Mouse (Mus musculus) hindbrain, embryonic 16.5 days (tissue): Measurements from ENCODE around the gene Tmem185b. TPM values are rescaled to one million over a fixed set of nuclear protein-coding genes. Genes with fewer than 3 reads are reported as not detected.

Experiments used
- ATAC-seq: fragments of 200-750 bp; cut with Nextera tagmentation; 2 replicates; pipeline ENCODE4 v1.8.0; 2017; ENCODE audit warnings: moderate TSS enrichment, moderate library complexity
- H3K27ac ChIP-seq: fragments of 300-500 bp; sonication (generic); 2 replicates; pipeline ENCODE4 v1.5.1; 2014; ENCODE audit warnings: low read depth, mild to moderate bottlenecking, control low read depth, low read length, moderate library complexity
- H3K27me3 ChIP-seq: fragments of 300-500 bp; sonication (generic); replicated peaks from 2 replicates; pipeline ENCODE4 v1.6.1; 2014; ENCODE audit warnings: low read length; ENCODE audit not compliant: control insufficient read depth, insufficient read depth
- H3K36me3 ChIP-seq: fragments of 300-500 bp; sonication (generic); 2 replicates; pipeline ENCODE4 v1.6.1; 2014; ENCODE audit warnings: mild to moderate bottlenecking, low read length, moderate library complexity, mixed read lengths; ENCODE audit not compliant: control insufficient read depth, insufficient read depth
- H3K4me1 ChIP-seq: fragments of 300-500 bp; sonication (generic); 2 replicates; pipeline ENCODE4 v1.6.1; 2014; ENCODE audit warnings: low read depth, low read length; ENCODE audit not compliant: control insufficient read depth, insufficient read depth
- H3K4me2 ChIP-seq: fragments of 300-500 bp; sonication (generic); 2 replicates; pipeline ENCODE4 v1.6.1; 2014; ENCODE audit warnings: mild to moderate bottlenecking, low read length, control low read depth, moderate library complexity
- H3K4me3 ChIP-seq: fragments of 300-500 bp; sonication (generic); 2 replicates; pipeline ENCODE4 v1.5.1; 2014; ENCODE audit warnings: mild to moderate bottlenecking, low read length, control low read depth, moderate library complexity
- H3K9ac ChIP-seq: fragments of 300-500 bp; sonication (generic); 2 replicates; pipeline ENCODE4 v1.6.1; 2014; ENCODE audit warnings: low read depth, mild to moderate bottlenecking, control low read depth, low read length, moderate library complexity
- H3K9me3 ChIP-seq: fragments of 300-500 bp; sonication (generic); 2 replicates; pipeline ENCODE4 v1.6.1; 2014; ENCODE audit warnings: mild to moderate bottlenecking, low read length, moderate library complexity; ENCODE audit not compliant: control insufficient read depth
- WGBS: fragments of 180-500 bp; shearing (Covaris S2); extraction: QIAGEN DNeasy Blood & Tissue Kit; methylation state at CpG from one replicate; pipeline ENCODE4 v1.1.7; 2014; 5-methylcytosine and 5-hydroxymethylcytosine counted together
- polyA plus RNA-seq: library from polyadenylated mRNA; unstranded; fragments of >200 nt; fragmentation: Nextera tagmentation; extraction: Ambion mirVana; gene quantifications from 2 replicates; pipeline ENCODE4 v1.2.1, GENCODE M21; 2015

The Tmem185b gene
- polyA plus RNA-seq, 1 experiment from 2014 or later, result 17.3 TPM

DNA sequence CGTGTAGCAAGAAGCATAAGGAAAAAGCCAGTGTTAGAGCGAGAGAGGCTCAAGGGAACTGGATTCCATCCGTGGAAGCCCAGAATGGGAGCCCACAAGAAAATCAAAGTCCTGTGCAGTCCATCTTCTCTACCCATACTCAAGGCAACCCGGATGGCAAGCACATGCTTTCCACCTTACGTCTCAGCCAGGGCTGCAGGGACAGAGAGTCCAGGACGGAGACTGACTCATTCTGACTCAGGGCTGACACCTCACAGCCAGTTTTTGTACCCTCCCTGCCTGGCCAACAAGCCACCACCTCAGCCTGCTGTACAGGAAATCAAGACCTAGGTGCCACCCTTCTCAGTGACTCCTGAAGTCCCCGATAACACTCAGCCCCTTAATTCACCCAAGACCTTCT lies 16.5 kb upstream of the Tmem185b start:
- Histone ChIP-seq H3K9me3 (no peaks in the 10 kb centered on the region), H3K4me3 (no peak overlapping the region), H3K27ac (no peak overlapping the region), H3K27me3 (no peaks in the 10 kb centered on the region), H3K4me2 (no peak overlapping the region), H3K4me1 (peaks cover 5% of the 10 kb centered on the region), H3K9ac (no peak overlapping the region), H3K36me3 (no peaks in the 10 kb centered on the region)
- 85% methylated on average over 7 of the region's 7 CpGs for WGBS
- ATAC-seq, result no peak

DNA sequence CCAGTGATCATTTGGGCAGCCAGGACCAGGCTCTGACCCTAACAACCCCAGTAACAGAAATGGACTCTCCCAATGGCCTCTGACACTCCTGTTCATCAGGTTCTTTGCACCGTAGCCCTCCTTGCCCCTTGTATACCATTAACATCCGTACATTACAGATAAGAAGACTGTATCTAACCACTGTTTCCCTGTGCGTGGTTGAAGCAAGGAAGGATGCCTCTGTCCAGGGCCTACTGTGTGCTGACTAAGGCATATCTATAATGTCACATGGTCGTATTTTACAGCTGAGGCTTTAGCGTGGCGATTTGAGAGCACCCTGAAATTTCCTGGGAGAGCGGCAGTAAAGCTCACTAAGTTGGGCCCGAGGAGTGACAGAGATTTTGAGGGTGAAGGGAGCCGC lies 15.6 kb upstream of the Tmem185b start:
- H3K27me3 ChIP-seq, result no peaks in the 10 kb centered on the region
- H3K27ac ChIP-seq, result no peak overlapping the region
- WGBS, result 73% methylated on average over 9 of the region's 9 CpGs
- no peaks in the 10 kb centered on the region for H3K9me3 ChIP-seq
- H3K36me3 ChIP-seq, result no peaks in the 10 kb centered on the region
- no peak overlapping the region for H3K4me3 ChIP-seq
- ATAC-seq, result no peak
- no peaks in the 10 kb centered on the region for H3K4me1 ChIP-seq
- H3K9ac ChIP-seq, result no peak overlapping the region
- no peak overlapping the region for H3K4me2 ChIP-seq

DNA sequence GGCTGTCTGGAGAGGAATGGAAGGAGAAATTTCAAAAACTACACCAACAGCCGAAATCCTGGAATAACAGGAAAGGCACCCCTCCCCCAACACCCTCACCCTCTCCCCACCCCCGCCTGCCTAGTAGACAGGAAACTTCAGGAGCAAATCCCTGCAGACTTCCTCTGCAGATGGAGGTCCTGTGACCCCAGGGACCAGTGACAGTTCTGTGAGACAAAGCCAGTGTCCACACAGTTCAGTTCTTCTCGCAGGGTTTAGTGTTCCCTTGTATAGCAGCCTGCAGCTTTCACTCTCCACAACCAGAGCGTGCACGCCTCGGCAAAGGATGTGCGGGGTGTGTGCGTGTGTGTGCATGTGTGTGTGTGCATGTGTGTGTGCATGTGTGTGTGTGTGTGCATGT lies 15.1 kb upstream of the Tmem185b start:
- H3K27ac ChIP-seq, result no peak overlapping the region
- H3K4me2 ChIP-seq, result no peak overlapping the region
- no peaks in the 10 kb centered on the region for H3K27me3 ChIP-seq
- ATAC-seq, result no peak
- 77% methylated on average over 8 of the region's 8 CpGs for WGBS
- no peaks in the 10 kb centered on the region for H3K4me1 ChIP-seq
- no peak overlapping the region for H3K4me3 ChIP-seq
- H3K36me3 ChIP-seq, result no peaks in the 10 kb centered on the region
- no peak overlapping the region for H3K9ac ChIP-seq
- H3K9me3 ChIP-seq, result no peaks in the 10 kb centered on the region

DNA sequence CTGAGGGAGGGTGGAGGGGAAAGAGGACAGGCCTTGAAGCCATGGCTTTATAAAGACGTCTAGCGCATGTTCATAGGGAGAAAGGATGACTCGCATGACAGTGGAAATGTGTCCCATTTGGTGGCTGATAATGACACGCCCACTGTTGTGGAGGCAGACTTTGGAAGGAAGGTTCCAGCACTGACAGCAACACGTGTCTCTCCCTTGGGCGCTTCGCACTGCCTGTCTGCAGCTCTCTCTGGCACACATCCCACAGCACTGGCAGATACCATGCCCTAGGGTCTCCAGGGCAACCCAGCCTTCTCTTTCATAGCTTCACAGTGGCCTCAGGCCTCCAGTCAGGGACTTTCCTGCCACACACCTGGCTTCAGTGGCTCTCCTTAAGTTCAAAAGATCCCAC lies 7.9 kb upstream of the Tmem185b start:
- 69% methylated on average over 7 of the region's 7 CpGs for WGBS
- Histone ChIP-seq H3K4me3 (no peak overlapping the region), H3K4me1 (no peaks in the 10 kb centered on the region), H3K9ac (no peak overlapping the region), H3K27me3 (no peaks in the 10 kb centered on the region), H3K36me3 (no peaks in the 10 kb centered on the region), H3K9me3 (no peaks in the 10 kb centered on the region), H3K4me2 (no peak overlapping the region), H3K27ac (no peak overlapping the region)
- no peak for ATAC-seq

DNA sequence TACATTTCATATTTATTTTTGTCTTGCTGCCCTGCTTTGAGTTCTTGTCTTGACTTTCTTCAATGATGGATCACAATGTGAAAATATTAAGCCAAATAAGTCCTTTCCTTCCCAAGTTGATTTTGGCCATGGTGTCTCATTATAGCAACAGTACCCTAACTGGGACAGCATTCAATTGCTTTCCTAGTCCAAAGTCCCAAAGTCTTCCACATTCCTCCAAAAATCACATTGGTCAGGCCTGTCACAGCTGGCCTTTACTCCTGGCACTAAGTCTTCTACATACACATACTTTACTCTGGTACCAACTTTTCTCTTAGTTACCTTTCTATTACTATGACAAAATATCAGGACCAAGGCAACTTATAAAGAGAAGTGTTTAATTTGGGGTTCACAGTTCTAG lies 7.2 kb upstream of the Tmem185b start:
- no peak for ATAC-seq
- Histone ChIP-seq H3K4me2 (no peak overlapping the region), H3K4me3 (no peak overlapping the region), H3K27ac (no peak overlapping the region), H3K9me3 (no peaks in the 10 kb centered on the region), H3K36me3 (no peaks in the 10 kb centered on the region), H3K4me1 (no peaks in the 10 kb centered on the region), H3K9ac (no peak overlapping the region), H3K27me3 (no peaks in the 10 kb centered on the region)

DNA sequence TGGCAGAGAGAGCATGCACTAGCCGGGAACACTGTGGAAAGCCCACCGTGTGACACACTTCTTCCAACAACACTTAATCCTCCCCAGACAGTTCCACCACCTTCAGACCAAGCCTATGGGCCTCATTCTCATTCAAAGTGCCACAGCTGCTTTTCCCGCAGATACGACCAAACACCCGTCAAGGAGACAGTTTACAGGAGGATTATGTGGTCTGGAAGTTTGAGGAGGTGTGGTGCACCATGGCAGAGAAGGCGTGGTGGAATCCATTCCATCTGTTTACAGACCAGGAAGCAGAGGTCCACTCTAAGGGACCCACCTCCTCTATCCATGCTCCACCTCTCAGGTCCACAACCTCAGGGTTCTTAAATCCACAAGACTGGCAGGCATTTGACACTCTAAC lies 6.7 kb upstream of the Tmem185b start:
- Histone ChIP-seq H3K27me3 (no peaks in the 10 kb centered on the region), H3K4me2 (no peak overlapping the region), H3K36me3 (no peaks in the 10 kb centered on the region), H3K4me1 (peaks cover 1% of the 10 kb centered on the region; the same call in 1 of the 2 replicates), H3K9me3 (no peaks in the 10 kb centered on the region), H3K9ac (no peak overlapping the region), H3K4me3 (no peak overlapping the region), H3K27ac (no peak overlapping the region)
- no peak for ATAC-seq
- WGBS, result 89% methylated on average over 6 of the region's 6 CpGs

DNA sequence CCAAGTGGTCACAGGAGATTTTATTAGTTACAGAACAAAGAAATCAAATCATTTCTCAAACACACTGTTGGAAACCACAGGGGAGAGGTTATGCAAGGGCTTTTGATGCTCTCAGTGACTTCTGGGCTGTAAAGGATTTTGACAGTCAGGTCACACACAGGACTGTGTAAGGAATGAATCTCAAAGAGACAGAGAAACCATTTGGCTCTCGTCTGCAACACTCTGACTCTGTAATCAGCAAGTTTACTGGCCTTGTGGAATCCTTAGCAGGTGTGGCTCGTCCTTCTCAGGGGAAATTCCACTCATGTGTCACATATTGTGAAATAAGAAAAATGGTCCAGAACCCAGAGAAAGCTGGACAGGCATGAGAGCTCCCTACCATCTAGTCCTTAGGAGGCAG lies 4.9 kb upstream of the Tmem185b start:
- Histone ChIP-seq H3K4me2 (no peak overlapping the region), H3K9me3 (no peaks in the 10 kb centered on the region), H3K4me3 (no peak overlapping the region), H3K36me3 (no peaks in the 10 kb centered on the region), H3K27ac (no peak overlapping the region), H3K4me1 (peaks cover 11% of the 10 kb centered on the region), H3K9ac (no peak overlapping the region), H3K27me3 (no peaks in the 10 kb centered on the region)
- 27% methylated on average over 2 of the region's 2 CpGs for WGBS
- ATAC-seq, result no peak

DNA sequence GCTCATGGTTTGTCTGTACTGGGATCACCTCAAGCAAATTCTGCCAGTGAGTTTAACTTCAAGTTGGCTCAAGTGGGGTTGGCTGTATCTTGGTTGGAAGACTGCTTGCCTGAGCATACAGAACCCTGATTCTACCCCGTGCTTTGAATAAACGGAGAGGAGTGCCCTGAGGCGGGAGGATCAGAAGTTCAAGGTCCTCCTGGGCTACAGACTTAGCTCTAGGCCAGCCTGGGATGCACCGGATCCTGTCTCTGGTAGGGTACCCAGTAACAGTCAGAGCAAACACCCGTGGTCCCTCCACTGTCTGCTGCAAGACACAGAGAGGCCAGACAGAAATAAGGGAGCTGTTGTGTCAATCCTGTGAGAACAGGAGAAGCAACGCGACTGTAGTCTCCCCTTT lies 4.3 kb upstream of the Tmem185b start:
- no peak overlapping the region for H3K9ac ChIP-seq
- no peaks in the 10 kb centered on the region for H3K27me3 ChIP-seq
- no peak overlapping the region for H3K27ac ChIP-seq
- H3K9me3 ChIP-seq, result no peaks in the 10 kb centered on the region
- H3K4me1 ChIP-seq, result peaks cover 15% of the 10 kb centered on the region
- no peak overlapping the region for H3K4me3 ChIP-seq
- no peak for ATAC-seq
- no peaks in the 10 kb centered on the region for H3K36me3 ChIP-seq
- H3K4me2 ChIP-seq, result no peak overlapping the region
- 89% methylated on average over 7 of the region's 7 CpGs for WGBS

DNA sequence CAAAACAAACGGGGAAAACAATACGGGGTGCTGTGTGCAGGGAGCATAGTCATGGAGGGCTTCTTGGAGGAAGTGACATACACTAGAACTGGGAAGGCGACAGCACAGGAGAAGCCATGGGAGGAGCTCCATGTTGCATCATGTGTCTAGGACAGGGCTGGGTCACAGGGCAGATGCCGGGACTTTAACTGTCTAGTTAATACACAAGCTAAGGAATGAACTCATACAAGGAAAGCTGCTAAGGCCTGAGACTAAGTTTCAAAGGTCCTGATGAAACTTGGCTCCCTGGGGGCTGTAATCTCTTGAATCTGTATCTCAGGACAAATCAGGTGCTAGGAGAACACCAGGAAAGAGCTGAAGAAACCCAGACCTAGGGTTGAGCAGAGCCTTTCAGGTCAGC lies 3.2 kb upstream of the Tmem185b start:
- H3K36me3 ChIP-seq, result peaks cover 4% of the 10 kb centered on the region
- no peak for ATAC-seq
- no peaks in the 10 kb centered on the region for H3K27me3 ChIP-seq
- H3K4me3 ChIP-seq, result no peak overlapping the region
- H3K4me2 ChIP-seq, result no peak overlapping the region
- no peaks in the 10 kb centered on the region for H3K9me3 ChIP-seq
- no peak overlapping the region for H3K9ac ChIP-seq
- 81% methylated on average over 4 of the region's 4 CpGs for WGBS
- H3K27ac ChIP-seq, result no peak overlapping the region
- H3K4me1 ChIP-seq, result peaks cover 19% of the 10 kb centered on the region

DNA sequence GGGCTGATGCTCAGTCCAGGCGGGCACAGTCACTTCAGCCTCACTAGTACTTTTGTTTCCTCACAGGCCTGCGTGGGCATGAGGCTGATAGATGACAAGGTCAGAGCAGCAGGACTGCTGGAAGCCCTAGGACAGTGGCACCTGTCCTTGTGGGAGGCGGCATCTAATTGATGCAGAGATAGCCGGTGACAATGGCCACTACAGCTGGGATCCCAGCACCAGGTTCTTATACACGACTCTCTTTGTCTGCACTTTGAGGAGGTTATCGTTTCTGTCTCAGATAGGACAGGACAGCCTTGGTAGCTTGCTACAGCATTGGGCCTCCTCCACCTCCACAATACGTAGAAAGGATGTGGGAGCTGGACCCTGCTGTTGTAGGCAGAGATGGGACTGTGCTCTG lies 2.6 kb upstream of the Tmem185b start:
- ATAC-seq, result no peak
- Histone ChIP-seq H3K4me1 (peaks cover 19% of the 10 kb centered on the region), H3K9me3 (no peaks in the 10 kb centered on the region), H3K36me3 (peaks cover 4% of the 10 kb centered on the region), H3K9ac (no peak overlapping the region), H3K4me3 (no peak overlapping the region), H3K27me3 (no peaks in the 10 kb centered on the region), H3K4me2 (no peak overlapping the region), H3K27ac (no peak overlapping the region)
- WGBS, result 80% methylated on average over 7 of the region's 7 CpGs
